Mouse (Mus musculus) erythroblast, adult 5-6 weeks (primary cell): ENCODE measurements around the gene Cacna2d3. TPM values are rescaled to one million over a fixed set of nuclear protein-coding genes. Genes with fewer than 3 reads are reported as not detected.

ENCODE experiments used
- ATAC-seq: replicated peaks from 2 replicates; pipeline ENCODE4 v1.8.0; 2016; ENCODE audit warnings: moderate number of reproducible peaks, mild to moderate bottlenecking, moderate TSS enrichment, inconsistent platforms; ENCODE audit not compliant: poor library complexity, low FRiP score, severe bottlenecking
- total RNA-seq, 2 experiments: library from RNA; stranded (forward) in 1 of 2; stranded (reverse) in 1 of 2; fragments of 150-400 nt in 1 of 2; fragments of 200-764, 138-1000 nt in 1 of 2; gene quantifications; 2 replicates each; pipeline versions ENCODE4 v1.2.3 to v1.2.4; 2015 to 2017; ENCODE audit warnings: low replicate concordance in 2 of 2

Cacna2d3 gene
- total RNA-seq, 2 experiments from 2014 or later: not detected

GRCm38 (mm10) chr14:28918871-28919270 is 802.8 kb downstream of the Cacna2d3 start:
- no peak for ATAC-seq

GRCm38 (mm10) chr14:28915004-28915403 is 806.7 kb downstream of the Cacna2d3 start:
- no peak for ATAC-seq

DNA sequence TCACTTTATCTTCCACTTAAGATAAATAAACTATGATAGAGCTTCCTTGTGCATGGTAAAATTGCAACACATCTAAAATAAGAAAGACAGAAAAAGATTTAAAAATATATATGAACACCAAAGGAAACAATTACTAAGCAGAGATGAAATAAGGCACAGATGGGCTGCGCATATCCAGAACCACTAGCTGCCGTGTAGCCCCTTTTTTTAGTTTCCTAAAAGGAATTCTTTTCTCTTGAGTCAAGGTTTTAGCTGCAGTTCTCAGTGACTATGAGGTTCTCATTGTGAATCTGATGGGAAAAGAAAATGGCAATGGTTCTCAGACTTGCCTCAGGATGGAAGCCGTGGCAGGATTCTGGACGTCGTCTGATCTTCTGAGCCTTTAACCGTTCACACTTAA is 814.0 kb downstream of the Cacna2d3 start:
- no peak for ATAC-seq

DNA sequence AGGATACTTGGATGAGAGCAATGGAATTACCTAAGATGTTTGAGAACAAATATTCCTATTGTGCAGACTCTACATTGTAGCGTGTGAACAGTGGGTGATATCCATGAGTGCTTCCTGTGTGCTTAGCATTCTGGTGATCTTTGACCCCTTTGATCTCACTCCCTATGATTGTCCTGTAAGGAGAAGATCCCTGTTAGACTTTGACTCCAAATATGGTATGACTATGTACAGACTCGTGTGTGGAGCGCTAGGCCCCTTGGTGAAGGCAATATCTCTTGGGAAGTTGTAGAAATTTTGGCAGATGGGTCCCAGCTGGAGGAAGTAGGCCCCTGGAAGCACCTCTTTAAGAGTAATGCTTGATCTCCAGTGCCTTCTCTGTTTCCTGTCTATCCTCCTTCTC is 829.1 kb downstream of the Cacna2d3 start:
- no peak for ATAC-seq

DNA sequence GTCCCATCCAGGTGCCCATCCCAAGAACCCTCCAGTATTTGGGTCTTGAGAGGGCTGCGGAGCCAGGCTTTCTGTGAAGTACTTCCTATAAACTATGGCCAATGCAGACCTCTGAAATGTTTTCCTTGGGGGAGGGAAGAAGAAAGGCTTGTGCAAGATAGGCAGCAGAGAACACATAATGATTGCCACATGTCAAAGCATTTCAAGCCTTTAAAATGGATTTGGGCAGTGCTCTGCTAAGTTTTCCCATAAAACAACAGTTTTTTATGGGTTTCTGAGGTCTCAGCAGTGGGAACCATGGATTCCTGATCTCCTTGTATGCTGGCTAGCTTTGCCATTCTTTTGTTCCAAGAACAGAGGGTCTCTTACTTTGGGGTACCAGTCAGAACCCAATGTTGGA is 834.3 kb downstream of the Cacna2d3 start:
- ATAC-seq: no peak

DNA sequence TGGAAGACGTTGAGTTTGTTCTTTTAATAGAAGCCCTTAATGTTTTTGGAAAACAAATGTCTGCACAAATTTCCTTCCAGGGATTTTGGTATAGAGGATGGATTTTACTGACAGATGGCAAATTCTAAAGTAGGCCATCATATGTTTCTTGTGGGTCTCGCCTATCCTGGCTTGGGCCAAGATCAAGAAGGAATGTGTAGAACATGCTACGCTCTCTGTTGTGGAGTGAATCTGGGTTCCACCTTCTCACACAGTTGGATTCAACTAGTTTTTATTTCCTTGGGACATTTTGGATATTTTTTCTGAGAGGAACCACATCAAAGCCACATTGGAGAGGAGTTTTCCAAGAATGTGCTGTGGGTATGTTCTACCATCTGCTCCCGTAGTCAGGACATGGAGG is 835.0 kb downstream of the Cacna2d3 start:
- ATAC-seq: no peak

DNA sequence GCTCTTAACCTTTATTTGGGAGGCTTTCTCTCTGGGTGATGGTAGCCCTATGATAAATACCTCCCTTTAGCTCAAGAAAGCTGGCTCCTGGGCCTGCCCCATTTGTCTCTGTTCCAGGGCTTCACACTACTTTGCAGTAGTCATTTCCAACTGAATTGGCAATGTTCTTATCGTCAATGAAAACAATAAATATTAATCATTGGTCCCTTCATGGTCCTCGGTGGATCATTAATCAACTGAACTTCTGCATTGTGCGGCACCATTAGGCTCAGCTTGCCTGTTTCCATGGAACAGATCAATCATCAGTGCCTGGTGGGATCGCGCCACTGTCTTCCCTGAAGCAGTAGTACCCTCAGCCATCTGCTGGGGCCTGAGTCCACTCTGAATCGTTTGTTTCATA is 850.7 kb downstream of the Cacna2d3 start:
- no peak for ATAC-seq

- no peak for ATAC-seq
Measured at GRCm38 (mm10) chr14:28870382-28870781, 851.3 kb downstream of the Cacna2d3 start.

GRCm38 (mm10) chr14:28864925-28865324 is 856.7 kb downstream of the Cacna2d3 start:
- no peak for ATAC-seq

- ATAC-seq: no peak
Measured at GRCm38 (mm10) chr14:28861142-28861541, 860.5 kb downstream of the Cacna2d3 start.

Other genes with a start within 250 kb of the Cacna2d3 start
- 35.7 and 87.2 TPM in 2 replicates for gene Selenok, start 246.4 kb upstream of the Cacna2d3 start, total RNA-seq (2015; ENCODE audit: low replicate concordance)
- gene Selenok, start 246.4 kb upstream of the Cacna2d3 start, total RNA-seq (2017; ENCODE audit: low replicate concordance): 139 and 189 TPM in 2 replicates